Mouse (Mus musculus) cerebellum, adult 11 months (tissue): ENCODE measurements around the gene Proz.
"Not testable (repeated sequence)": the region's sequence is repeated elsewhere in the genome, so short reads cannot be mapped to it uniquely, and the experiment has no call there.

Experiments used
- DNase-seq: peaks from one replicate; pipeline ENCODE4 v3.0.0; 2022

Proz gene

GRCm38 (mm10) chr8:13060441-13061150 lies at the start of gene Proz:
Gene Proz, plus strand, starts transcription at chr8:13060914.
- no peak for DNase-seq

- DNase-seq, result no peak
These were observed 41.2 kb upstream of the Proz start for GRCm38 (mm10) chr8:13019560-13019959.

GRCm38 (mm10) chr8:13021830-13022229 lies 38.9 kb upstream of the Proz start:
- DNase-seq, result no peak

GRCm38 (mm10) chr8:13025487-13026224 lies 35.1 kb upstream of the Proz start, which contains the start of gene F7:
Gene F7, plus strand, starts transcription at chr8:13026034.
- no peak for DNase-seq

- no peak for DNase-seq
These were observed 33.1 kb upstream of the Proz start for GRCm38 (mm10) chr8:13027615-13028014.

GRCm38 (mm10) chr8:13028482-13028881 lies 32.2 kb upstream of the Proz start:
- DNase-seq, result peak; percentile 26

GRCm38 (mm10) chr8:13036346-13036812 lies 24.3 kb upstream of the Proz start:
- no peak for DNase-seq

GRCm38 (mm10) chr8:13037015-13037414 lies 23.7 kb upstream of the Proz start, which contains the start of gene F10:
Gene F10, plus strand, starts transcription at chr8:13037308.
- DNase-seq, result no peak

- no peak for DNase-seq
These were observed 23.1 kb upstream of the Proz start for GRCm38 (mm10) chr8:13037569-13037968.

- DNase-seq, result no peak
These were observed 21.7 kb upstream of the Proz start for GRCm38 (mm10) chr8:13039054-13039453.

GRCm38 (mm10) chr8:13041459-13041858 lies 19.3 kb upstream of the Proz start:
- DNase-seq, result no peak

GRCm38 (mm10) chr8:13047652-13048051 lies 13.1 kb upstream of the Proz start:
- DNase-seq, result no peak

- DNase-seq, result no peak
These were observed 10.2 kb upstream of the Proz start for GRCm38 (mm10) chr8:13050550-13050949.

GRCm38 (mm10) chr8:13057351-13057750 lies 3.4 kb upstream of the Proz start:
- no peak for DNase-seq

GRCm38 (mm10) chr8:13063112-13063511 lies 2.4 kb downstream of the Proz start:
- DNase-seq, result no peak

GRCm38 (mm10) chr8:13073255-13073654 lies 12.5 kb downstream of the Proz start:
- DNase-seq, result no peak

GRCm38 (mm10) chr8:13075044-13075443 lies 14.3 kb downstream of the Proz start:
- no peak for DNase-seq

GRCm38 (mm10) chr8:13075579-13075978 lies 14.9 kb downstream of the Proz start:
- DNase-seq, result not testable (repeated sequence)

GRCm38 (mm10) chr8:13077542-13077941 lies 16.8 kb downstream of the Proz start:
- DNase-seq, result no peak

GRCm38 (mm10) chr8:13104691-13105086 lies 44.0 kb downstream of the Proz start:
- DNase-seq, result peak; percentile 88

- DNase-seq, result peak; percentile 94
These were observed 44.6 kb downstream of the Proz start, which contains the start of the genes Pcid2 and Cul4a for GRCm38 (mm10) chr8:13105087-13105881. Gene Pcid2, minus strand, starts transcription at chr8:13105459. Gene Cul4a, plus strand, starts transcription at chr8:13105621.

GRCm38 (mm10) chr8:13105908-13106551 lies 45.3 kb downstream of the Proz start:
- DNase-seq, result no peak
